Mouse (Mus musculus): ENCODE results near the gene Adm. TPM values are rescaled to one million over a fixed set of nuclear protein-coding genes. Genes with fewer than 3 reads are reported as not detected.
A peak's percentile ranks its signal among the peaks of the same experiment; 100 is the strongest.
"Not testable (repeated sequence)": the region's sequence is repeated elsewhere in the genome, so short reads cannot be mapped to it uniquely, and the experiment has no call there.

Adm gene
- polyA plus RNA-seq, 1 experiment, result 3.0 TPM

GRCm38 (mm10) chr7:110639291-110639915 is 11.9 kb downstream of the Adm start:
- no peak for TF ChIP-seq CTCF (IDR thresholded peaks at IDR 0.05; ENCODE audit: extremely low read depth, insufficient read depth, low read length)
- no peak for TF ChIP-seq POLR2A (IDR thresholded peaks at IDR 0.05; ENCODE audit: extremely low read depth, insufficient read depth, low read length)
- no peak overlapping the region for H3K4me3 ChIP-seq (ENCODE audit: insufficient read depth, low read length)
- H3K27ac ChIP-seq (ENCODE audit: insufficient read depth, low read length), result no peak overlapping the region
- no peaks in the 10 kb centered on the region for H3K4me1 ChIP-seq (ENCODE audit: control insufficient read depth, insufficient read depth, low read length)

GRCm38 (mm10) chr7:110639958-110640357 is 12.5 kb downstream of the Adm start:
- H3K4me1 ChIP-seq (ENCODE audit: control insufficient read depth, insufficient read depth, low read length), result not testable (repeated sequence)

GRCm38 (mm10) chr7:110645311-110645710 is 17.9 kb downstream of the Adm start:
- Histone ChIP-seq H3K27ac (ENCODE audit: insufficient read depth, low read length) (no peak overlapping the region), H3K4me1 (ENCODE audit: control insufficient read depth, insufficient read depth, low read length) (no peaks in the 10 kb centered on the region), H3K4me3 (ENCODE audit: insufficient read depth, low read length) (no peak overlapping the region)
- TF ChIP-seq CTCF (IDR thresholded peaks at IDR 0.05; ENCODE audit: extremely low read depth, insufficient read depth, low read length), result peak; percentile 67
- TF ChIP-seq POLR2A (IDR thresholded peaks at IDR 0.05; ENCODE audit: extremely low read depth, insufficient read depth, low read length), result no peak

More at GRCm38 (mm10) chr7:110639958-110640357, 12.5 kb downstream of the Adm start:
- not testable (repeated sequence) for H3K27ac ChIP-seq (ENCODE audit: insufficient read depth, low read length); H3K4me3 ChIP-seq (ENCODE audit: insufficient read depth, low read length)

- H3K4me3 ChIP-seq (ENCODE audit: insufficient read depth, low read length), result no peak overlapping the region
- TF ChIP-seq CTCF (IDR thresholded peaks at IDR 0.05; ENCODE audit: extremely low read depth, insufficient read depth, low read length) (no peak), POLR2A (IDR thresholded peaks at IDR 0.05; ENCODE audit: extremely low read depth, insufficient read depth, low read length) (no peak)
Measured at GRCm38 (mm10) chr7:110645859-110646258, 18.4 kb downstream of the Adm start.

GRCm38 (mm10) chr7:110646611-110647407 is 19.3 kb downstream of the Adm start:
- Histone ChIP-seq H3K27ac (ENCODE audit: insufficient read depth, low read length) (no peak overlapping the region), H3K4me3 (ENCODE audit: insufficient read depth, low read length) (no peak overlapping the region), H3K4me1 (ENCODE audit: control insufficient read depth, insufficient read depth, low read length) (no peaks in the 10 kb centered on the region)
- TF ChIP-seq CTCF (IDR thresholded peaks at IDR 0.05; ENCODE audit: extremely low read depth, insufficient read depth, low read length) (no peak), POLR2A (IDR thresholded peaks at IDR 0.05; ENCODE audit: extremely low read depth, insufficient read depth, low read length) (no peak)

More at GRCm38 (mm10) chr7:110645859-110646258, 18.4 kb downstream of the Adm start:
- no peaks in the 10 kb centered on the region for H3K4me1 ChIP-seq (ENCODE audit: control insufficient read depth, insufficient read depth, low read length)
- no peak overlapping the region for H3K27ac ChIP-seq (ENCODE audit: insufficient read depth, low read length)

GRCm38 (mm10) chr7:110647559-110648454 is 20.3 kb downstream of the Adm start:
- Histone ChIP-seq H3K4me3 (ENCODE audit: insufficient read depth, low read length) (no peak overlapping the region), H3K4me1 (ENCODE audit: control insufficient read depth, insufficient read depth, low read length) (no peaks in the 10 kb centered on the region), H3K27ac (ENCODE audit: insufficient read depth, low read length) (no peak overlapping the region)
- TF ChIP-seq CTCF (IDR thresholded peaks at IDR 0.05; ENCODE audit: extremely low read depth, insufficient read depth, low read length), result no peak
- no peak for TF ChIP-seq POLR2A (IDR thresholded peaks at IDR 0.05; ENCODE audit: extremely low read depth, insufficient read depth, low read length)

GRCm38 (mm10) chr7:110648455-110649085 is 21.1 kb downstream of the Adm start:
- Histone ChIP-seq H3K27ac (ENCODE audit: insufficient read depth, low read length) (no peak overlapping the region), H3K4me1 (ENCODE audit: control insufficient read depth, insufficient read depth, low read length) (no peaks in the 10 kb centered on the region), H3K4me3 (ENCODE audit: insufficient read depth, low read length) (no peak overlapping the region)
- no peak for TF ChIP-seq POLR2A (IDR thresholded peaks at IDR 0.05; ENCODE audit: extremely low read depth, insufficient read depth, low read length)
- no peak for TF ChIP-seq CTCF (IDR thresholded peaks at IDR 0.05; ENCODE audit: extremely low read depth, insufficient read depth, low read length)

GRCm38 (mm10) chr7:110649133-110649987 is 21.9 kb downstream of the Adm start:
- no peak overlapping the region for H3K27ac ChIP-seq (ENCODE audit: insufficient read depth, low read length)
- no peaks in the 10 kb centered on the region for H3K4me1 ChIP-seq (ENCODE audit: control insufficient read depth, insufficient read depth, low read length)
- TF ChIP-seq CTCF (IDR thresholded peaks at IDR 0.05; ENCODE audit: extremely low read depth, insufficient read depth, low read length), result no peak
- TF ChIP-seq POLR2A (IDR thresholded peaks at IDR 0.05; ENCODE audit: extremely low read depth, insufficient read depth, low read length), result no peak
- no peak overlapping the region for H3K4me3 ChIP-seq (ENCODE audit: insufficient read depth, low read length)

All from cortical plate, adult 2 months (tissue).